Mouse (Mus musculus): Measurements from ENCODE around the gene Abl2.

DNA sequence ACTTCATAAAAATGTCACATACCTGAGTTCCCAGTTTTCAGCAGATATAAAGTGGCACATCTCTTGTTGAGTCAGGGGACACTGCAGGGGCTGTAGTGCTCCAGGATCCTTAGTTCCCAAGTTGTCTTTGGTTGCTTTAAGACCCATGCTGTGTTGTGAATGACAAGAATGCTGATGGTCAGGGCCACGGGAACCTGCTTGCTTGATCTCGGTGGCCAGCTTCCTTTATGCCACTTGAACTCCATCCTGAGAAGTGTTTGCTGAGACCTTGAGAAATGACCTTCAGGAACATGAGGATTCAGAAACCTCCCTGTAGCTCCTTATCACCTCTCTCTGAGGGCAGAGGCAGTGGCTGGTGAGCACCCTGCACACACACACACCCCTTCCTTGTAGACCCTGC, 90.1 kb downstream of the Abl2 start:
- TF ChIP-seq CTCF (IDR thresholded peaks at IDR 0.05; ENCODE audit: control insufficient read depth, insufficient read depth, insufficient replicate concordance, low read depth, low read length) (no peak), POLR2A (IDR thresholded peaks at IDR 0.05; ENCODE audit: control insufficient read depth, low read depth, low read length) (no peak)
